Comparison of ENCODE assay signal across 11 mouse cellular contexts in the genomic region with DNA sequence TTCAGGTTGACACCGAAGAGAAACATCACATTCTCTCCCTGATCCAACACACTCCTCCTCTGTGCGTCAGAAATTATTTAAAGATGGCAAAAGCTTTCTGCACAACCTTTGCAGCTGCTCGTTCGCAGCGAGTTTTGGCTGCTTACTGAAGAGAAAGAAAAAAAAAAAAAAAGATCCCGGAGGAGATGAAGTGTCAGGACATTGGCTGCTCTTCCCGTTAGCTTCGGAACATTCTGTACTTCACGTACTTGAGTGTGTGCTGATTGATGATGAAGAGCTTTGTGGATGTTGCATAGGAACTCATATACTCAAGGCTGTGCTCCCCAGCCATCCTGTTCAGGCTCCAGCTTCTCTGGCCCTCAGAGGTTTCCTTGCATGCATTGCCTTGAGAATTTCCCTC.
DNase-seq lines count a peak whose midpoint lies in the region; ATAC-seq and TF ChIP-seq lines count a peak whose summit lies in the region.
"Had no signal": no experiment of that assay in that cellular context is flagged by ENCODE, and none has a peak within 500 bp of the region (broad histone marks: within the 10 kb centered on the region; RNA-seq: fewer than 3 reads in every experiment).

No protein-coding gene starts in this region.

- no peaks in the 10 kb centered on the region for H3K4me1 ChIP-seq in lung, postnatal 0 days (ENCODE audit: insufficient read depth, low read depth, low read length)
- H3K4me1 ChIP-seq: liver, embryonic 12.5 days had no signal

- H3K36me3 ChIP-seq in lung, postnatal 0 days (ENCODE audit: insufficient read depth, low read length) = no peaks in the 10 kb centered on the region
- H3K36me3 ChIP-seq: G1E; liver, embryonic 12.5 days had no signal

- intact Hi-C loops in left cerebral cortex, postnatal 14 days (cut with DNase I) = no loop called here

- H3K9ac ChIP-seq in lung, postnatal 0 days (replicated peaks; ENCODE audit: low read depth) = no peak overlapping the region
- H3K9ac ChIP-seq: liver, embryonic 12.5 days had no signal

- no peak overlapping the region for H3K4me3 ChIP-seq in lung, postnatal 0 days (ENCODE audit: low read depth, low read length)
- H3K4me3 ChIP-seq: liver, embryonic 12.5 days had no signal

- peak; percentile 5 to 6 for DNase-seq in gastrocnemius, adult 8-10 months (ENCODE audit: low spot score in 2 of 2)
- DNase-seq in gastrocnemius, postnatal 4 days (ENCODE audit: low spot score in 2 of 2) = no peak
- DNase-seq in right cerebral cortex, adult 18-20 months = peak; percentile 3
- DNase-seq in right cerebral cortex, postnatal 14 days = no peak
- DNase-seq in lung, postnatal 0 days (ENCODE audit: low spot score) = peak; percentile 94
- DNase-seq in testis, postnatal 14 days (ENCODE audit: low spot score) = peak; percentile 33
- no peak for DNase-seq in left cerebral cortex, postnatal 14 days (ENCODE audit: low spot score in 2 of 2)
- DNase-seq: cerebellum, adult 8-10 months; right cerebral cortex, postnatal 25 days had no signal

- no peaks in the 10 kb centered on the region for H3K9me3 ChIP-seq in lung, postnatal 0 days (ENCODE audit: low read length)
- H3K9me3 ChIP-seq: G1E; liver, embryonic 12.5 days had no signal

- no peak overlapping the region for H3K4me2 ChIP-seq in lung, postnatal 0 days (replicated peaks; ENCODE audit: low read depth, low read length)
- H3K4me2 ChIP-seq: liver, embryonic 12.5 days had no signal

- H3K27me3 ChIP-seq in lung, postnatal 0 days (replicated peaks; ENCODE audit: insufficient read depth, low read length) = no peaks in the 10 kb centered on the region
- H3K27me3 ChIP-seq: liver, embryonic 12.5 days had no signal

- peak; percentile 100 for TF ChIP-seq EP300 in lung, postnatal 0 days (IDR thresholded peaks at IDR 0.05)

- WGBS in lung, postnatal 0 days = 56% methylated on average over 9 of the region's 9 CpGs

- TF ChIP-seq CTCF in lung, postnatal 0 days (IDR thresholded peaks at IDR 0.05) = no peak

- H3K27ac ChIP-seq in lung, postnatal 0 days (ENCODE audit: low read length) = peak overlapping the region; percentile 79
- H3K27ac ChIP-seq: liver, embryonic 12.5 days had no signal

- ATAC-seq in lung, postnatal 0 days = peak; percentile 95
- ATAC-seq: liver, embryonic 12.5 days had no signal

Comparison
In these comparisons a context has a peak if more than half of its experiments do, and no peak if none do; other contexts are left out.
1. DNase-seq: peak in gastrocnemius, adult 8-10 months (2 of 2), right cerebral cortex, adult 18-20 months (single experiment), lung, postnatal 0 days (single experiment) and testis, postnatal 14 days (single experiment); none in gastrocnemius, postnatal 4 days (0 of 2), right cerebral cortex, postnatal 14 days (single experiment) and left cerebral cortex, postnatal 14 days (0 of 2).